Mouse (Mus musculus): Measurements from ENCODE around the gene Cilp.
"Not testable (repeated sequence)": the region's sequence is repeated elsewhere in the genome, so short reads cannot be mapped to it uniquely, and the experiment has no call there.

The Cilp gene

DNA sequence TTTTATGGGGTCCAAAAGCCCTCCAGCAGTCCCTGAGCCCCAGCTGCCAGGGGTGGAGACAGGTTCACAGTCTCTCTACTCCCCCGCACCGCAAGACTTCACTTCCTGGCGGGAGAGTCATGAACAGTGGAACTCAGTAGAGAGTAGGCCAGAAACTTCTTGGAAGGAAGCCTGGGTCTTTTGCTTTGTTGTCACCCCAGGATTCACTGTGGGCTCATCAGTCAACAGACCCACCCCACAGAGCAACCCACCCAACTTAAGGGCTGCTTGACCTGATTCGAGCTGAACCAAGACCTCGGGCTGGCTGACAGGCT lies 16.6 kb upstream of the Cilp start:
- DNase-seq (ENCODE audit: low spot score): no peak

DNA sequence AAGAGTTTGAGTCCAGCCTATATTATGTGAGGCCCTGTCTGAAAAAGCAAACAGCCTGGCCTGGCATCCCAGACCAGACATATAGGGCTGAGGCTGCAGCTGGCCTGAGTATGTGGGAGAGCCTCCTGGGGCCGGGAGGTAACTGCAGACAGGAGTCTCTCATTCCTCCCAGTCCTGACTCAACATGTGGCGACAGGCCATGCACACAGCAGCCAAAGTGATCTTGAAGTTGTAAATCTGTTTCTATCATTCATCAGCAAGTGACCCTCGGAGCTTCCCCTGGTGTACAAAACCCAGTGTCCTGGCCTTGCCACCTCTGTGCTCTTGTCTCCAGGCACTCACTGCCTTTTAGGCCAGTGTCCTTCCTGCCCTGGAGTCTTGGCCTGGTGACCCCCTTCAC lies 13.0 kb upstream of the Cilp start:
- no peak for DNase-seq (ENCODE audit: low spot score)

DNA sequence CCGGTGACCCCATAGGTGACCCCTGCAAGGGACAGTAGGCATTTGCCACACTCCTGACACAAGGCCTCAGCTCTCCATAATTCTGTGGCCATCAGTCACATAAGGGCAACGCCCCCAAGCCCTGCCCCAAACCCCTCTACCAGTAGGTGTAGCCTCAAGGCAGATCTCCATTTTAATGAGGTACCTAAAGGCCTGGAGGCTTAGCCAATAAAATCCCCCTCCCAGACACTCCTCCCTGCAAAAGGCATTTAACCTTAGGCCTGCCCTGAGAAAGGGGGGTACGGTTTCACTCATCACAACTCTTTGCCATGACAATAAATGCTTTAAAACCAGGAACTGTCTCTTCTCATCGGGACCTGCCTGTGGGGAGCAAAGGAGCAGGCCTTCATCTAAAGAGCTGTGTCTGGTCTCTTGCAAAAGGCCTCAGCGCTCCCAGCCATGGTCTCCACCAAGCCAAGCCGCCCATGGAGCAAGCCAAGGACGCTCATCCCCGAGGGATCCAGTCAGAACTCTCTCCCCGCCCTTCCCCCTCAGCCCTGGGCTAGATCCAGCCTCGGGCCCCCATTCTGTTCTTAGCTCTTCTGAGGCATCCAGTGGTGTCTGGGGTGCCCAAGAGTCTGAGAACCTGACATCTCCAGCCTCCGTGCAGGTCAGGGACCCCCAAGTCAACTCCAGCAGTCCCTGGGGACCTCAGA lies 8.9 kb upstream of the Cilp start:
- no peak for DNase-seq (ENCODE audit: low spot score)

DNA sequence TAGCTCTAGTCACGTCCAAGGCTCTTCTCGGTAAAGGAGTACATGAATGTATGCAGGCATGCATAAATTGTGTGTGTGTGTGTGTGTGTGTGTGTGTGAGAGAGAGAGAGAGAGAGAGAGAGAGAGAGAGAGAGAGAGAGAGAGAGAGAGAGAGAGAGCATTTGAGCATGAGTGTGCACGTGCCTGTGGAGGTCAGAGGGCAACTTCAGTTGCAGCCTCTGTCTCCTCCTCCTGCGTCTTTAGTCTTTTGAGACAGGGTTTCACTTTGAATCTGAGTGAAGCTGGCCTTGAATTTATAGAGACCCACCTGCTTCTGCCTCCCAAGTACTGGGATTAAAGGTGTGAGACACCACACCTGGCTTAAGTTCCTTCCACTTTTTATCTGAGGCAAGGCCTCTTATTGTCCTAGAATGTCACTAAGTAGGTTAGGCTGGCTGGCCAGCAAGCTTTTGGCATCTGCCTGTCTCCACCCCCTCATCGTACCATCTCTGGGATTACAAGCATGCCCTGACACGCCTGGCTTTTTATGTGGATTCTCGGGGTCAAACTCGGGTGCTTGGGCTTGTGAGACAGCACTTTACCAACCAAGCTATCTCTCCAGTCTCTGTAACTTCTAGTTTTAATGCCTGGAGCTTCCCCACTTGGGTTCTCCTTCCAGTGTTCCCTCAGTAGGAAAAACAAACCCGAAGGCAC lies 7.6 kb upstream of the Cilp start:
- DNase-seq (ENCODE audit: low spot score): no peak

DNA sequence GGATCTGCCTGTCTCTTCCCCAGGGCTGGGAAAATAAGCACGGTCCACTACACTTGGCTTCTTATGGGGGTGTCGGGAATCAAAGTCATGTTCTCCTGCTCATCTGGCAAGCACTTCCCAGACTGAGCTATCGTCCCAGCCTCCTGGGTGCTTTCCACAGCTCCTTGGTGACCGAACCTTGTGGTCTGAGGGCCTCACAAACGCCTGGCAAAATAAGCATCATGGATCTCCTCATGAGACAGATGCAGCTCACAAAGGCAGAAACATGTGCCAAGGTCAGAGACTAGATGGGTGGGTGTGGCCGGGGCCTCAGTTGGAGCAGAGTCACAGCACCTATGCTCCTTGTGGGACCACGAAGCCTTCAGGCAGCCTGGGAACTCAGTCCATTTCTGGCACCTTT lies 5.6 kb upstream of the Cilp start:
- DNase-seq (ENCODE audit: low spot score): no peak

DNA sequence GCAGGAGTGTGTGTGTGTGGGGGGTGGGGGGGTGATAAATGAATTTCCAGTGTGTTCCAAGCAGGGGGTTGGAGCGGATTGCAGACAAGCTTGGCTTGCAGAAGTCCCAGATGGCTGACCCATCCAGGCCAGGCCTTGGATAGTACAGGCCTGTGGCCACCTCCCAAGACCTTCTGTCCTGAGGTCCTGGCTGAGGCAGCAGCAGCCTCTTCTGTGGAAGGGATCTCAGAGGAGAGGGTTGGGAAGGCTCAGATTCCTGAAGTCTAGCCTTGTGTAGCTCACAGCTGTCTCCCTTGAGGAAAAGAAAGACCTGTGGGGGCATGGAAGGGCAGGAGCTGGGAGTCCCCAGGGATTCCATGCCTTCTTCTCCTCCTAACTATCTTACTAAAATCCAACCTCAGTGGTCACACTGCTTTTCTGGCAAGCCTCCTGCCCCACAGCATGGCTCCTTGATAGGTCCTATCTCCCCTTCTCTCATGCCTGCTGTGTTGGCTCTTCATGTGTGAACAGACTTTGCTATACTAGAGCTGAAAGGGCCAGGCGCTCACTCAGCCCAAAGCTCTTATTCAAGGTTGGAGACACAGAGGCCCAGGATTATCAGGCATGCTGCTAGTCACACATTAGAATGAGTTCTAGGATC lies 3.3 kb upstream of the Cilp start:
- DNase-seq (ENCODE audit: low spot score): no peak

DNA sequence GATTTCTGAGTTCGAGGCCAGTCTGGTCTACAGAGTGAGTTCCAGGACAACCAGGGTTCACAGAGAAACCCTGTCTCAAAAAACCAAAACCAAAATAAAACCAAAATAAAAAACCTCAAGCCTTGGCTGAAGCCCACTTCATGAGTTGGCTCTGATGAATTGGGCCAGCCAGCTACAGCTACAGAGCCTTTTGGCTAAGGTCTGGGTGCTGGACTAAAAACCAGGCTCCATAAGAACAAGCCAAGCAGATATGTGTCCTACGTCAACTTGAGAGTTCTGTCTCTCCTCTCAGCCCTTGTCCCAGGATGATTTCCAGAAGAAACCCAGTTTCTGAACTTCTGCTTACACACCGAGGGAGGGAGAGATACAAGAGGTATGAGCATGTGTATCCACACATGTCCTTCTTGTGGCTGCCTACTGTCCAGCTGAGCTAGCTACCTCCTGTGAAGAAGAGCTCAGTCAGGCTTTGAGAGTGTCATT lies 2.3 kb upstream of the Cilp start:
- DNase-seq (ENCODE audit: low spot score): no peak

DNA sequence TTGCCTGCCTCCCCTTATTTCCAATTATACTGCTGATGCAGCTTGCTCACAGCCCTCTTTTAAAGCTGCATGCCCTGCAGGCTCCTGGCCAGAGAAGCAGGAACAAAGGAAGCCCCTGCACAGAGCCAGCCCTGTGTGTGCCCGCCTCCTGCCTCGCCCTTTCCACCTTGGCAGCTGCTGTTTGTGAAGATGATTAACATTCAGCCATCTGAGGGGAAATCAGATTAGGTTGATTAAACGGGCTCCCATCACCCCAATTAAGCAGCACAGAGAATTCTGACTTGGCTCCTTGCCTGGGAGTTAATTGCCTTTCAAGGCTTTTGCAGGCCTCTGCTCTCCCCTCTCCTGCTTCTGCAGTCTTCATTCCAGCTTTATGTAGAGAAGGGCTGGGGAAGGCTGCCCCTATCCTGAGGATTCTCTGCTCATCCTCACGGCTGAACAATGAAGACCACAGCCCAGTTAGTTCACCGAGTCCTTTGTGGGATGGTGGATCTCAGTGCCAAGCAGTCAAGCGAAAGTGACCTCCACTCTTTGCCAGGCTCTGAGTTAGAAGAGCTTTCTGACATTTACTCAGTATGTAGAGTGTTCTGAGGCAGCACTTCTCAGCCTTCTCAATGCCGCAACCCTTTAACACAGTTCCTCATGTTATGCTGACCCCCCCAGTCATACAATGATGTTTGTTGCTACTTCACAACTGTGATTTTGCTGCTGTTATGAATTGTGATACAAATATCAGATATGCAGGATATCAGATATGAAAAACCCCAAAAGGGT lies 2.9 kb downstream of the Cilp start:
- no peak for DNase-seq (ENCODE audit: low spot score)

DNA sequence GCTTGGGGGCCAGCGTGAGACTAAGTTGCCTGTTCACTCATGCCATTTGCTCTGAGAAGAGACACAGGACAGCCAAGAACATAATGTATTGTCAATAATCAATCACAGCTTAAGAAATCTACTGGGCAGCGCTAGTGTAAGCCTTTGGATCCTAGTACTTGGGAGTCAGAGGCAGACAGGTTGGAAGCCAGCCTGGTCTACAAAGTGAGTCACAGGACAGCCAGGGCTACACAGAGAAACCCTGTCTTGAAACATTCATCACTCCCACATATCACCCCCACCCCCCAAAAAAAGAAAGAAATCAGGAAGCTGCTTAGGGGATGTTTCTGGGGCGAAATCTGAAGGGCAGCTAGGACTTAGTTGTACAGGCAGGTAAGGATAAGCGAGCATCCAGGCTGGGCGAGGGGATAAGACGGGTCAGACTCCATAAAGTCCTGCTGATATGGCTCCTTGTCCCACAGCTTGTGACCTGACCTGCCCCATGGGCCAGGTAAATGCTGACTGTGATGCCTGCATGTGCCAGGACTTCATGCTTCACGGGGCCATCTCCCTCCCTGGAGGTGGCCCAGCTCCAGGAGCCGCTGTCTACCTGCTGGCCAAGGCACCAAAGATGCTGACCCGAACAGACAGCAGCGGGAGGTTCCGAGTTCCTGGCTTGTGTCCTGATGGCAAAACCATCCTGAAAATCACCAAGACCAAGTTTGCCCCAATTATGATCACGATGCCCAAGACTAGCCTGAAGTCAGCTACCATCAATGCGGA lies 8.2 kb downstream of the Cilp start:
- DNase-seq (ENCODE audit: low spot score): no peak

DNA sequence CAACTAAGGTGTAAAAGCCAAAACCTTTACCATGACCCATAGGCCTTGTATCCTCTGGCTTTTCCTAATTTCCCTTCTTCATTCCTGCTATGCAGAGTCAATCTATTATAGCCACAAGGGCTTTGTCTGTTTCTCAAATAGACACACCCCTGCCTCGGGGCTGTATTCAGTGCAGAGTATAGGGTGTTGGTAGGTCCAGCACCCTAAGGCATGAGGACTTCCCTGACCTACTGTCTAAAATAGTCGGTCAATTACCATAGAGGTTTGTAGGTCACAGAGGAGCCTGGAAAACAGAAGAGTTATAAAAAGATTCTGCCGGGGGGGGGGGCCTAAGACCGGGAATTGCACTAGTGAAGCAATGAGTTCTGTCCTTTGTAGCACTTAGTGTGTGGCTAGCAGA lies 8.9 kb downstream of the Cilp start:
- DNase-seq (ENCODE audit: low spot score): no peak

DNA sequence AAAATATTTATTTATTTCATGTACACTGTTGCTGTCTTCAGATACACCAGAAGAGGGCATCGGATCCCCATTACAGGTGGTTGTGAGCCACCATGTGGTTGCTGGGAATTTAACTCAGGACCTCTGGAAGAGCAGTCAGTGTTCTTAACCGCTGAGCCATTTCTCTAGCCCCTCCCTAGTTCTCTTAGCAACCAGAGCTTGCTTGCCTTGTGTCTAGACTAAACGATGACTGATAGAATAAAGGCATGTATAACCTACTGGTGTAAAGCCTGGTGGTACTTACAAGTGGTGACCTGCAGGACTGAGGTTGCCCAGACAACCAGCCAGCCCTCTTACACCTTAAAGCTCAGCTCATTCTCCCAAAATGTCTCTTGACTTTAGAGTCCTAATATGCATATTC lies 9.9 kb downstream of the Cilp start:
- not testable (repeated sequence) for DNase-seq (ENCODE audit: low spot score)

DNA sequence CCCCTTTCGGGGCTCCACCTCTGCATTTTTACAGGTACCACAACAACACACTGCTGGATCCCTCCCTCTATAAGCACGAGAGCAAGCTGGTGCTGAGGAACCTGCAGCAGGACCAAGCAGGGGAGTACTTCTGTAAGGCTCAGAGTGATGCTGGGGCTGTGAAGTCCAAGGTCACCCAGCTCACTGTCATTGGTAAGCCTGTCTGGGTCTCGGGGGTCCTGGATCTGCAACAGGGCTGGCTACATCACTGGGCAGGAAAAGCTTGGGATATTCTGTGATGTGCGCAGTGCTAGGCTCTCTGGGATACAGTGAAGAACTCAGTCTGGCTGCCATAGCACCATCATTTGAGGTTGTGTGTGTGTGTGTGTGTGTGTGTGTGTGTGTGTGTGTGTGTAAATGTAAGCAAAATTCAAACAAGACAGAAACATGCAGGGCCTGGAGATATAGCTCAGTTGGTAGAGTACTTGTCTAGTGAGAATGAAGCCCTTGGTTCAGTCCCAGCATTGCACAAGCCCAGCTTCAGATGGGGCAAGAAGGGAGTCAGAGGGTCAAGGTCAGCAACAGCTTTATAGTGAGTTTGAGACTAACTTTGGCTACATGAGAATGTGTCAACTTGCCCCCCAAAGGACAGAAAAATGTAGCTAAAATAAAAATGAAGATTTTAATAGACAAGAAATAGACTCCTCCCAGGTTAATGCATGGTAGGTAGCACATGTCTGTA lies 11.0 kb downstream of the Cilp start:
- no peak for DNase-seq (ENCODE audit: low spot score)

DNA sequence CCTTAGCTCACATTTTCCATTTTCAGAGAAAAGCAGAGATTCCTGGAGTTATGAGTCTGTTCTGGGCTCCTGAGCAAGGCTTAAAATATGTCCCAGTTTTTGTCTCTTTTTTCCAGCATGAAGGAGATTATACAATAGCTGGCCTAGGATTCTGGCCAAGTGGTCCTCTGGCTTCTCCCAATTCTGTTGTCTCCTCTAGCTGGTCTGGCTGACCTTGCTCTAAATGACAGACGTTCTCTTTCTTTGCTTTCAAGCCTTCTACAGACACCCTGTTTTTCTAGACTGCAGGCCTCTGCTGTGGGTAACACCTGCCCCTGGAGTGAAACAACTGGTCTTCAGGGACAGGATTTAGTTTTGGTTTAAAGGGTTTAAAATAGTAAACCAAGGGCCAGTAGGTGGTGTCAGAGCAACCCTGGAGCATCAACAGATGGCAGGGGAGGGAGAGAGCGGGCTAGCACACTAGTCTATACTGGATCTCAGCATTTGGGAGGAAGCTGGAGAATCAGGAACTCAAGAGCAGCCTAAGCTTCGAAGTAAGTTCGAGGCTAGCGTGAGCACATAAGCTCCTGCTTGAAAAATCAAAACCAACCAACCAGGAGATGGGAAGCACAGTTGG lies 16.7 kb downstream of the Cilp start:
- no peak for DNase-seq (ENCODE audit: low spot score)

DNA sequence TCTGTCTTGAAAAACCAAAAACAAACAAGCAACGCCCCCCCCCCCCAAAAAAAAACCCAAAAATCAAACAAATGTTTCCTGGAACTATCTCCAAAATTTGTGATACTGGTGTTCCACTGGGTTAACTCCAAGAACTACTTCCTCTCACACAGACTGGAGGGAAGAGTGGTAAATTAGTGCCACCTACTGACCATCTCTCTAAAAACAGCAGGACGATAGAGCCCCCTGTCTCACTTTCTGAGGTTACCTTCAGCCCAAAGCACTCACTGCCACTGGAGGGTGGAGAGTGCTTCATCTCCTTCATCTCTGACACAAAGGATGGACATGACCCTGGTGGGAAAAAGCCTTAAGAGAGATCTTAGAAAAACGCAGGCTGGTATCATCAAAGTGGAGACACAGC lies 18.3 kb downstream of the Cilp start:
- DNase-seq (ENCODE audit: low spot score): no peak

DNA sequence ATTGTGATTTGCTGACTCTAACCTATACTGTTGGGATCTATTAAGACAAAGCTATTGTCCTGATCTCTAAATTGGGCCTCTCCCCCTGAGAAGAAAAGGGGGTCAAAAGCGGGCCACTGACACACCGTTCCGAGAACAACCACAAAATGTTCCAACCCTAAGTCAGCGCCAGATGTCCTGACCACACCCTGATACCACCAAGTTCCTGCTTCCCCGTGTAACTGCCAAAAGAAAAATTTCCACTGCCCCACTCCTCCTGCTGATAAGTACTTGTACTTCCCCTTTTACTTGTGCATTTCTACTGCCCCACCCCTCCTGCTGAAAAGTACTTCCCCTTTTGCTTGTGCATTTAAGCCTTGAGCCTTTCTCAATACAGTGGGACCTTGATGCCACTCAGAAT lies 23.3 kb downstream of the Cilp start:
- not testable (repeated sequence) for DNase-seq (ENCODE audit: low spot score)

DNA sequence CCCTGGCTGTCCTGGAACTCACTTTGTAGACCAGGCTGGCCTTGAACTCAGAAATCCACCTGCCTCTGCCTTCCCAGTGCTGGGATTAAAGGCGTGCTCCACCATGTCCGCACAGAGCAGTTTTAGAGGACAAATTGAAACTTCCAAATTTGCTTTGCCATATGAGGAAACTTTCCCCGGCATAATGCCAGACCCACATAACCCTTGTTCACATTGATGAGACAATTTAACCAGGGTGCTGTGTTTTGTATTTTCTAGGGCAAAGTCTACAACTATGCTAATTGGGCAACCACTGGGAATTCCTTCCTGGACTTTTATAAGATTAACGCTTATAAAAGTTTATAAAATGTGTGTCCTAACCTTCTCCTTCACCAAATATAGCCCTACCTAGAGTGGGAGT lies 25.0 kb downstream of the Cilp start:
- no peak for DNase-seq (ENCODE audit: low spot score)

DNA sequence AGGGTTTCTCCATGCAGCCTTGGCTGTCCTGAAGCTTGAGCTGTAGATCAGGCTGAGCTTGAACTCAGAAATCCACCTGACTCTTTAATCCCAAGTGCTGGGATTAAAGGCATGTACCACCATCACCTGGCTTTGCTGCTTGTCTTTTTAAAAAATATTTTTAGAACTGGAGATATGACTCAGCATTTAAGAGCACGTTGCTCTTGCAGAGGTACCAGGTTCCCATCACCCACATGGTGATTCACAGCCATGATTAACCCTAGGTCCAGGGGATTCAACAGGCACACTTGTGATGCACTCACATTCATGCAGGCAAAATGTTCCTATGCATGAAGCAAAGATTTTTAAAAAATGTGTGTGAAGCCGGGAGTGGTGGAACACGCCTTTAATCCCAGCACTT lies 27.4 kb downstream of the Cilp start:
- no peak for DNase-seq (ENCODE audit: low spot score)

DNA sequence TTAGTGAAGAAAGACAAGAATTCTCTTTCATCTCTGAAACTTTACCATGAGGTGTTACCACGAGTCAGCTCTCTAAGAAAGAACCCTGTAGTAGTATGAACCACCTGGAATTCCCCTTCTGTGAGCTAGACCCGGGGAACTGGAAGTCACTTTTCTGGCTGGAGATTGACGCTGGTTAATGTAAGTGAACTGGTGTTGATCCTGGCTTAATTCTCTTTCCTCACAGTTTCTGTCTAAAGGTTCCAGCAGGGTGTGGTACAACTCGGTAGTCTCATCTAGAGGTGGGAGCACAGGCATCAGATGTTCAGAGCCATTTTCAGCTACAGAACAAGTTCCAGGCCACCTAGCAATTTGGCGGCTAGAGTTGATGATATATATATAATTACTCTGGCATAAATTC lies 28.1 kb downstream of the Cilp start:
- DNase-seq (ENCODE audit: low spot score): no peak

DNA sequence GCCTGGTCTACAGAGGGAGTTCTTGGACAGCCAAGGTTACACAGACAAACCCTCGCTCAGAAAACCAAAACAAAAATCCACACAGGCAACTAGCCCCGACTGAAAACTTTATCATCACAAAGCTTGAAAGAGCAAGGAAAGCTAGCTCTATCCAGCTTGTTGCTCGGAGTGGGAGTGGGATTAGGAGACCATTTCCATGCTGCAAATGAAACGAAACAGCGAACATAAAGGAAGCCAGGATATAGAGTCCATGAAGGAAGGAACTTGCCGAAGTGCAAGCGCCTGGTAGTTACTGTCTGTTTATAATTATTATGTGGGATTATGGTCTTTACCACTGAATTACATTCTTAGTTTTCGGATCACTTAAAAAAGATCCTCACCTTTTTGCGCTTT lies 28.6 kb downstream of the Cilp start:
- DNase-seq (ENCODE audit: low spot score): no peak

DNA sequence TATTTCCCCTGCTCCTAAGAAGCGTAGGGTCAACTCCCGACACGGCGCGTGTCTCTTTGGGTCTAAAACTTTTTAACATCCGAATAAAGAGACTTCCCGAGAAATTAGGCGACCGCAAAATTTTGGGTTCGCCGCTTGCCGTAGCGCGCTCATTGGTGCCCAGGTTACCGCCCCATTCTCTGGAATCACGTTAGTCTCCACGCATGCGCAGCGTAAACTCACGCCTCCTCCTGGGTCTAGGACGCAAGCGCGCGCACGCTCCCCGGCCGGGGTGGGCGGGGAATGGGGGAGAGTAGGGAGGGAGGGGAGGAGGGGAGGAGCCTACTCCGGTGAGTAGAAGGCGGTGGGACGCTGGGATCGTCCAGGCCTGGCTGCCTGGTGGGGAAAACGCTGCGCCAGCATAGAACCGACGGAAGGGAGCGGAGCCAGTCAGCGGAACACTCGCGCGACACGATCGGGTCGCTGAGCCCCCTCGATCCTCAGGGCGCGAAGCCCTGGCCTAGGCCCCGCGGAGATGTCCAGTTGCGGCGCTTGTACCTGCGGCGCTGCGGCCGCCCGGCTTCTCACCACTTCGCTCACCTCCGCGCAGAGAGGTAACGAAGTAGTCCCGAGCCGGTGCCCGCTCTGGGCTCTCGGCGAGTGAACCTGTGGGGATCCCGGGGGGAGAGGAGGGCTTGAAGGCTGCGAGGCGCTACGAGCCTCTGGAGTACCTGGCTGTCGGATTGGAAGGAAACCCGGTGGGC lies 29.2 kb downstream of the Cilp start, which contains the start of gene Clpx:
TSS of gene Clpx (plus strand) at position 288 of the 743 bp plus-strand sequence.
- DNase-seq (ENCODE audit: low spot score): peak; percentile 93

All from urinary bladder, postnatal 10 days (tissue).